Mouse (Mus musculus): ENCODE data around the gene Glp2r.

DNA sequence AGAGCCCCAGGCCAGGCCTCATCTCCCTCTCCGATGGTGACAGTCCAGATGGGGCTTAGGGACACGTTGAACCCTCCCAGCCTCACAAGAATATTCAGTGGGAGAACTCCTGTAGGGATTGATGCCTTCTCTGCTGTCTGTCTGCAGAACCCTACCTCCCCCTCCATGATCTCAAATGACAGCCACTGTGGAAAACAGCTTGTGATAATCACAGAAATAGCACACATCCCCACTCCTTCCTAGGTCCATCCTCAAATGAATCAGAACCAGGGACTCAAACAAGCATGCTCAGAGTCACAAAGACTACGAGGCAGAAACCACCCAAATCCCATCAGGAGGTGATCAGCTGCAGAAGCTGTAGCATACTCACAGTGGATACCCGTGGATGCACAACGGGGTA, 104.8 kb downstream of the Glp2r start:
- TF ChIP-seq CTCF (IDR thresholded peaks at IDR 0.05; ENCODE audit: low read depth, low read length) = no peak
- no peak for TF ChIP-seq POLR2A (IDR thresholded peaks at IDR 0.05; ENCODE audit: borderline replicate concordance, low read depth, low read length)
